Mouse (Mus musculus): Measurements from ENCODE around the gene Filip1l.

The Filip1l gene

GRCm38 (mm10) chr16:57352751-57353150 is at the start of gene Filip1l:
Gene Filip1l (plus strand): TSS chr16:57353093.
- DNase-seq (ENCODE audit: low spot score in 2 of 2), result no peak

GRCm38 (mm10) chr16:57303716-57304115 is 49.2 kb upstream of the Filip1l start:
- DNase-seq (ENCODE audit: low spot score in 2 of 2), result no peak

GRCm38 (mm10) chr16:57305463-57305862 is 47.4 kb upstream of the Filip1l start:
- no peak for DNase-seq (ENCODE audit: low spot score in 2 of 2)

GRCm38 (mm10) chr16:57312130-57312529 is 40.8 kb upstream of the Filip1l start:
- DNase-seq (ENCODE audit: low spot score in 2 of 2), result no peak

GRCm38 (mm10) chr16:57313487-57313886 is 39.4 kb upstream of the Filip1l start:
- DNase-seq (ENCODE audit: low spot score in 2 of 2), result no peak

- no peak for DNase-seq (ENCODE audit: low spot score in 2 of 2)
Observed at GRCm38 (mm10) chr16:57314236-57314635, 38.7 kb upstream of the Filip1l start.

GRCm38 (mm10) chr16:57315026-57315425 is 37.9 kb upstream of the Filip1l start:
- DNase-seq (ENCODE audit: low spot score in 2 of 2), result no peak

GRCm38 (mm10) chr16:57317127-57317526 is 35.8 kb upstream of the Filip1l start:
- DNase-seq (ENCODE audit: low spot score in 2 of 2), result no peak

- no peak for DNase-seq (ENCODE audit: low spot score in 2 of 2)
Observed at GRCm38 (mm10) chr16:57317882-57318636, 34.8 kb upstream of the Filip1l start.

GRCm38 (mm10) chr16:57318637-57319125 is 34.2 kb upstream of the Filip1l start:
- no peak for DNase-seq (ENCODE audit: low spot score in 2 of 2)

GRCm38 (mm10) chr16:57319284-57320124 is 33.4 kb upstream of the Filip1l start:
- DNase-seq (ENCODE audit: low spot score in 2 of 2), result no peak

- DNase-seq (ENCODE audit: low spot score in 2 of 2), result no peak
Observed at GRCm38 (mm10) chr16:57326996-57327395, 25.9 kb upstream of the Filip1l start.

GRCm38 (mm10) chr16:57329028-57329427 is 23.9 kb upstream of the Filip1l start:
- no peak for DNase-seq (ENCODE audit: low spot score in 2 of 2)

- no peak for DNase-seq (ENCODE audit: low spot score in 2 of 2)
Observed at GRCm38 (mm10) chr16:57330111-57330510, 22.8 kb upstream of the Filip1l start.

- DNase-seq (ENCODE audit: low spot score in 2 of 2), result no peak
Observed at GRCm38 (mm10) chr16:57332301-57332700, 20.6 kb upstream of the Filip1l start.

GRCm38 (mm10) chr16:57336770-57337423 is 16.0 kb upstream of the Filip1l start:
- no peak for DNase-seq (ENCODE audit: low spot score in 2 of 2)

- DNase-seq (ENCODE audit: low spot score in 2 of 2), result no peak
Observed at GRCm38 (mm10) chr16:57339765-57340612, 12.9 kb upstream of the Filip1l start.

- DNase-seq (ENCODE audit: low spot score in 2 of 2), result no peak
Observed at GRCm38 (mm10) chr16:57340613-57340898, 12.3 kb upstream of the Filip1l start.

- no peak for DNase-seq (ENCODE audit: low spot score in 2 of 2)
Observed at GRCm38 (mm10) chr16:57346258-57346657, 6.6 kb upstream of the Filip1l start.

GRCm38 (mm10) chr16:57349039-57349438 is 3.9 kb upstream of the Filip1l start:
- no peak for DNase-seq (ENCODE audit: low spot score in 2 of 2)

- DNase-seq (ENCODE audit: low spot score in 2 of 2), result no peak
Observed at GRCm38 (mm10) chr16:57349689-57350088, 3.2 kb upstream of the Filip1l start.
